11 mouse cellular contexts compared by ENCODE assay signal in genomic region chr9:91350861-91351291, GRCm38 (mm10). TPM values are rescaled to one million over a fixed set of nuclear protein-coding genes. Genes with fewer than 3 reads are reported as not detected.
DNase-seq lines count a peak whose midpoint lies in the region; ATAC-seq and TF ChIP-seq lines count a peak whose summit lies in the region.
"Had no signal": no experiment of that assay in that cellular context is flagged by ENCODE, and none has a peak within 500 bp of the region (broad histone marks: within the 10 kb centered on the region; RNA-seq: fewer than 3 reads in every experiment).

No protein-coding gene starts in this region.

- H3K36me3 ChIP-seq in heart, embryonic 10.5 days = no peaks in the 10 kb centered on the region
- no peaks in the 10 kb centered on the region for H3K36me3 ChIP-seq in hindbrain, embryonic 11.5 days (ENCODE audit: control insufficient read depth, insufficient read depth, low read length)
- H3K36me3 ChIP-seq in stomach, postnatal 0 days (ENCODE audit: control insufficient read depth, insufficient read depth, low read length) = no peaks in the 10 kb centered on the region
- H3K36me3 ChIP-seq: intestine, embryonic 15.5 days had no signal

- H3K27me3 ChIP-seq in heart, embryonic 10.5 days (ENCODE audit: insufficient read depth, poor library complexity, severe bottlenecking) = peaks cover 91% of the 10 kb centered on the region
- peaks cover 45% of the 10 kb centered on the region for H3K27me3 ChIP-seq in hindbrain, embryonic 11.5 days (ENCODE audit: control insufficient read depth, insufficient read depth, low read length)
- peaks cover 19% of the 10 kb centered on the region for H3K27me3 ChIP-seq in stomach, postnatal 0 days (ENCODE audit: control insufficient read depth, insufficient read depth, low read length)

- peak overlapping the region; percentile 47 for H3K9ac ChIP-seq in hindbrain, embryonic 11.5 days (ENCODE audit: low read depth, low read length)
- H3K9ac ChIP-seq in stomach, postnatal 0 days (ENCODE audit: low read length) = no peak overlapping the region
- H3K9ac ChIP-seq: intestine, embryonic 15.5 days had no signal

- no peak for TF ChIP-seq CTCF in stomach, postnatal 0 days (IDR thresholded peaks at IDR 0.05; ENCODE audit: low read depth)

- ATAC-seq in hindbrain, embryonic 11.5 days (ENCODE audit: low FRiP score) = peak; percentile 48
- no peak for ATAC-seq in stomach, postnatal 0 days (ENCODE audit: low FRiP score, low TSS enrichment)
- ATAC-seq: intestine, embryonic 15.5 days had no signal

- no peaks in the 10 kb centered on the region for H3K9me3 ChIP-seq in heart, embryonic 10.5 days
- H3K9me3 ChIP-seq in hindbrain, embryonic 11.5 days (ENCODE audit: control insufficient read depth, low read length) = no peaks in the 10 kb centered on the region
- H3K9me3 ChIP-seq in stomach, postnatal 0 days (ENCODE audit: control insufficient read depth, low read length) = no peaks in the 10 kb centered on the region
- H3K9me3 ChIP-seq: intestine, embryonic 15.5 days had no signal

- no peak for DNase-seq in heart, embryonic 10.5 days (ENCODE audit: low spot score)
- no peak for DNase-seq in heart, adult 11 months
- DNase-seq in embryo, embryonic 10 days (ENCODE audit: low spot score) = peak; percentile 67
- DNase-seq in hindbrain, embryonic 11.5 days (ENCODE audit: low spot score) = peak; percentile 69
- peak; percentile 62 for DNase-seq in neural tube, embryonic 10.5 days (ENCODE audit: extremely low spot score, low spot score)
- DNase-seq in adrenal gland, adult (ENCODE audit: inconsistent age in 2 of 2, low spot score in 1 of 2) = no peak
- DNase-seq in stomach, postnatal 0 days (ENCODE audit: low spot score) = no peak
- DNase-seq in layer of hippocampus, adult 9-11 months = no peak

- WGBS in heart, embryonic 10.5 days = 3% methylated on average over 14 of the region's 14 CpGs
- WGBS in hindbrain, embryonic 11.5 days = 0% methylated on average over 14 of the region's 14 CpGs
- WGBS in stomach, postnatal 0 days = 2% methylated on average over 14 of the region's 14 CpGs

- 0 out of 2 replicates have a peak overlapping the region, but pooled peaks have one; percentile 12 for H3K4me3 ChIP-seq in heart, embryonic 10.5 days
- peak overlapping the region; percentile 28 for H3K4me3 ChIP-seq in hindbrain, embryonic 11.5 days (ENCODE audit: low read depth, low read length)
- no peak overlapping the region for H3K4me3 ChIP-seq in stomach, postnatal 0 days (ENCODE audit: low read depth, low read length)
- H3K4me3 ChIP-seq: intestine, embryonic 15.5 days; myocyte had no signal

- H3K4me2 ChIP-seq in hindbrain, embryonic 11.5 days (replicated peaks; ENCODE audit: low read depth, low read length) = peak overlapping the region; percentile 50
- no peak overlapping the region for H3K4me2 ChIP-seq in stomach, postnatal 0 days (replicated peaks; ENCODE audit: low read depth)
- H3K4me2 ChIP-seq: intestine, embryonic 15.5 days; liver, embryonic 11.5 days had no signal

- no peak overlapping the region for H3K27ac ChIP-seq in heart, embryonic 10.5 days
- H3K27ac ChIP-seq in hindbrain, embryonic 11.5 days (ENCODE audit: low read depth, low read length) = peak overlapping the region; percentile 30; the same call in 1 of the 2 replicates
- H3K27ac ChIP-seq in stomach, postnatal 0 days (replicated peaks) = no peak overlapping the region
- H3K27ac ChIP-seq: intestine, embryonic 15.5 days had no signal

- peaks cover 9% of the 10 kb centered on the region for H3K4me1 ChIP-seq in heart, embryonic 10.5 days
- H3K4me1 ChIP-seq in hindbrain, embryonic 11.5 days (replicated peaks; ENCODE audit: control insufficient read depth, insufficient read depth, low read length) = peaks cover 2% of the 10 kb centered on the region; the same call in 1 of the 2 replicates
- H3K4me1 ChIP-seq in stomach, postnatal 0 days (replicated peaks; ENCODE audit: control insufficient read depth, insufficient read depth) = no peaks in the 10 kb centered on the region
- H3K4me1 ChIP-seq: intestine, embryonic 15.5 days had no signal

- TF ChIP-seq EP300 in stomach, postnatal 0 days (optimal IDR thresholded peaks at IDR 0.05) = no peak

RNA-seq across cellular contexts. Expression of gene Zic4, which starts 11.3 kb away (rescaled TPM):
- 0.13 TPM in 1 of 2 replicates, not detected in the other for polyA plus RNA-seq in heart, embryonic 10.5 days (2016; fragmentation: Nextera tagmentation; extraction: Ambion mirVana)
- 32.8 and 36.5 TPM in 2 replicates for polyA plus RNA-seq in hindbrain, embryonic 11.5 days (2014; fragmentation: Nextera tagmentation; extraction: Ambion mirVana)
- polyA plus RNA-seq in stomach, postnatal 0 days (2015; fragmentation: Nextera tagmentation; extraction: Ambion mirVana) = not detected in 2 replicates
- polyA plus RNA-seq: intestine, embryonic 15.5 days; liver, embryonic 11.5 days had no signal

RNA-seq across cellular contexts. Expression of gene Zic1, which starts 14.7 kb away (rescaled TPM):
- polyA plus RNA-seq in heart, embryonic 10.5 days (2016; fragmentation: Nextera tagmentation; extraction: Ambion mirVana) = not detected in 2 replicates
- 18.2 and 23.8 TPM in 2 replicates for polyA plus RNA-seq in hindbrain, embryonic 11.5 days (2014; fragmentation: Nextera tagmentation; extraction: Ambion mirVana)
- polyA plus RNA-seq in stomach, postnatal 0 days (2015; fragmentation: Nextera tagmentation; extraction: Ambion mirVana) = not detected in 2 replicates
- polyA plus RNA-seq: intestine, embryonic 15.5 days had no signal

Comparison
In these comparisons a context has a peak if more than half of its experiments do, and no peak if none do; other contexts are left out.
1. DNase-seq: peak in embryo, embryonic 10 days (single experiment), hindbrain, embryonic 11.5 days (single experiment) and neural tube, embryonic 10.5 days (single experiment); none in heart, embryonic 10.5 days (single experiment), heart, adult 11 months (single experiment), adrenal gland, adult (0 of 2), stomach, postnatal 0 days (single experiment) and layer of hippocampus, adult 9-11 months (single experiment).
2. RNA of gene Zic4, which starts 11.3 kb away (polyA plus RNA-seq): 32.8 to 36.5 TPM in hindbrain, embryonic 11.5 days; 0.13 TPM in heart, embryonic 10.5 days and not detected in stomach, postnatal 0 days; every median in the first group is over 10 times any median in the second.
3. RNA of gene Zic1, which starts 14.7 kb away (polyA plus RNA-seq): 18.2 to 23.8 TPM in hindbrain, embryonic 11.5 days; not detected in heart, embryonic 10.5 days and not detected in stomach, postnatal 0 days; every median in the first group is over 10 times any median in the second.